In genomic region chr1:36579974-36580383, GRCm38 (mm10) we compare ENCODE assay signal across 8 mouse cellular contexts. TPM values are rescaled to one million over a fixed set of nuclear protein-coding genes. Genes with fewer than 3 reads are reported as not detected.
A peak's percentile ranks its signal among the peaks of the same experiment; 100 is the strongest.
DNase-seq lines count a peak whose midpoint lies in the region; ATAC-seq and TF ChIP-seq lines count a peak whose summit lies in the region.

No protein-coding gene starts in this region.

- H3K36me3 ChIP-seq in intestine, postnatal 0 days (ENCODE audit: control insufficient read depth, insufficient read depth) = no peaks in the 10 kb centered on the region
- H3K36me3 ChIP-seq in stomach, embryonic 14.5 days (ENCODE audit: control insufficient read depth, insufficient read depth, low read length) = no peaks in the 10 kb centered on the region

- H3K4me3 ChIP-seq in intestine, postnatal 0 days (ENCODE audit: low read depth, low read length) = no peak overlapping the region
- H3K4me3 ChIP-seq in stomach, embryonic 14.5 days (ENCODE audit: low read depth, low read length) = no peak overlapping the region

- H3K9ac ChIP-seq in intestine, postnatal 0 days (ENCODE audit: low read depth, low read length) = no peak overlapping the region
- no peak overlapping the region; the same call in 1 of the 2 replicates for H3K9ac ChIP-seq in stomach, embryonic 14.5 days (replicated peaks; ENCODE audit: low read depth, low read length)

- ATAC-seq in erythroblast, adult 5-6 weeks (replicated peaks; ENCODE audit: low FRiP score, poor library complexity, severe bottlenecking) = 0 out of 2 replicates have a peak, but pooled peaks have one; percentile 8
- ATAC-seq in intestine, postnatal 0 days = peak; percentile 62
- ATAC-seq in stomach, embryonic 14.5 days (ENCODE audit: insufficient number of reproducible peaks, insufficient read depth, low FRiP score, low read depth) = peak; percentile 73

- peaks cover 28% of the 10 kb centered on the region for H3K4me1 ChIP-seq in intestine, postnatal 0 days (replicated peaks; ENCODE audit: control insufficient read depth, insufficient read depth, low read length)
- peaks cover 32% of the 10 kb centered on the region for H3K4me1 ChIP-seq in stomach, embryonic 14.5 days (ENCODE audit: control insufficient read depth, insufficient read depth, low read length)

- H3K9me3 ChIP-seq in intestine, postnatal 0 days (ENCODE audit: control insufficient read depth) = no peaks in the 10 kb centered on the region
- H3K9me3 ChIP-seq in stomach, embryonic 14.5 days (ENCODE audit: control insufficient read depth, low read depth, low read length) = no peaks in the 10 kb centered on the region

- intact Hi-C loops in left cerebral cortex, postnatal 25 days (cut with DNase I) = no loop called here

- peak overlapping the region; percentile 31 for H3K27ac ChIP-seq in intestine, postnatal 0 days (ENCODE audit: low read depth, low read length)
- H3K27ac ChIP-seq in stomach, embryonic 14.5 days (ENCODE audit: low read length) = peak overlapping the region; percentile 94

- 28% methylated on average over 6 of the region's 6 CpGs for WGBS in intestine, postnatal 0 days
- WGBS in stomach, embryonic 14.5 days = 22% methylated on average over 6 of the region's 6 CpGs

- peak; percentile 20 to 26 for DNase-seq in layer of hippocampus, postnatal 10 days (ENCODE audit: low spot score in 2 of 2)
- no peak for DNase-seq in layer of hippocampus, adult 8-10 months (ENCODE audit: low spot score in 2 of 2)
- no peak for DNase-seq in embryo, embryonic 10 days (ENCODE audit: low spot score)
- no peak for DNase-seq in lung, postnatal 25 days (ENCODE audit: low spot score)
- DNase-seq in left cerebral cortex, postnatal 25 days (ENCODE audit: low spot score in 2 of 2) = no peak

- TF ChIP-seq CTCF in intestine, postnatal 0 days (IDR thresholded peaks at IDR 0.05; ENCODE audit: low read depth) = no peak

- peak overlapping the region; percentile 58 for H3K4me2 ChIP-seq in intestine, postnatal 0 days (replicated peaks; ENCODE audit: low read depth)
- peak overlapping the region; percentile 37 for H3K4me2 ChIP-seq in stomach, embryonic 14.5 days (replicated peaks; ENCODE audit: low read depth, low read length)

- H3K27me3 ChIP-seq in intestine, postnatal 0 days (replicated peaks; ENCODE audit: control insufficient read depth, insufficient read depth, low read length) = no peaks in the 10 kb centered on the region
- H3K27me3 ChIP-seq in stomach, embryonic 14.5 days (ENCODE audit: control insufficient read depth, insufficient read depth, low read length) = no peaks in the 10 kb centered on the region

RNA-seq across cellular contexts. Expression of gene Sema4c, which starts 21.8 kb away (rescaled TPM):
- 10 to 100 TPM; 21.6 to 24.6 TPM for total RNA-seq in layer of hippocampus, postnatal 10 days (2021)
- total RNA-seq in layer of hippocampus, adult 8-10 months (2022) = 10 to 100 TPM; 13.8 to 18.3 (median 15.1) TPM
- total RNA-seq in erythroblast, adult 5-6 weeks (2015; ENCODE audit: low replicate concordance) = not detected in 2 replicates
- total RNA-seq in erythroblast, adult 5-6 weeks (2017; ENCODE audit: low replicate concordance) = 0.56 and 0.60 TPM in 2 replicates
- 3.5 and 3.9 TPM in 2 replicates for polyA plus RNA-seq in intestine, postnatal 0 days (2015; fragmentation: Nextera tagmentation; extraction: Ambion mirVana)
- polyA plus RNA-seq in stomach, embryonic 14.5 days (2014; fragmentation: Nextera tagmentation; extraction: Ambion mirVana) = 4.2 and 4.3 TPM in 2 replicates
- 10 to 100 TPM; 16.0 to 16.9 TPM for total RNA-seq in left cerebral cortex, postnatal 25 days (2021)

RNA-seq across cellular contexts. Expression of gene Ankrd39, which starts 32.7 kb away (rescaled TPM):
- total RNA-seq in layer of hippocampus, postnatal 10 days (2021) = 10 to 100 TPM; 10.9 to 15.9 TPM
- total RNA-seq in layer of hippocampus, adult 8-10 months (2022) = 10 to 100 TPM; 10.3 to 18.2 (median 13.2) TPM
- total RNA-seq in erythroblast, adult 5-6 weeks (2015; ENCODE audit: low replicate concordance) = 0.42 TPM in 1 of 2 replicates, not detected in the other
- 0.56 and 1.2 TPM in 2 replicates for total RNA-seq in erythroblast, adult 5-6 weeks (2017; ENCODE audit: low replicate concordance)
- polyA plus RNA-seq in intestine, postnatal 0 days (2015; fragmentation: Nextera tagmentation; extraction: Ambion mirVana) = 15.0 and 18.5 TPM in 2 replicates
- polyA plus RNA-seq in stomach, embryonic 14.5 days (2014; fragmentation: Nextera tagmentation; extraction: Ambion mirVana) = 26.2 and 30.4 TPM in 2 replicates
- 10 to 100 TPM; 11.1 to 13.0 TPM for total RNA-seq in left cerebral cortex, postnatal 25 days (2021)

RNA-seq across cellular contexts. Expression of gene Gm42417, which starts 40.8 kb away (rescaled TPM):
- total RNA-seq in layer of hippocampus, postnatal 10 days (2021) = under 1 TPM in 1 of 2 experiments, not detected in 1; 0.18 TPM
- total RNA-seq in layer of hippocampus, adult 8-10 months (2022) = under 1 TPM in 1 of 4 experiments, not detected in 3; 0.38 TPM
- total RNA-seq in erythroblast, adult 5-6 weeks (2015; ENCODE audit: low replicate concordance) = not detected in 2 replicates
- not detected in 2 replicates for total RNA-seq in erythroblast, adult 5-6 weeks (2017; ENCODE audit: low replicate concordance)
- 0.22 TPM in 1 of 2 replicates, not detected in the other for polyA plus RNA-seq in intestine, postnatal 0 days (2015; fragmentation: Nextera tagmentation; extraction: Ambion mirVana)
- 0.39 TPM in 1 of 2 replicates, not detected in the other for polyA plus RNA-seq in stomach, embryonic 14.5 days (2014; fragmentation: Nextera tagmentation; extraction: Ambion mirVana)
- not detected for total RNA-seq in left cerebral cortex, postnatal 25 days (2021)

RNA-seq across cellular contexts. Expression of gene Ankrd23, which starts 43.3 kb away (rescaled TPM):
- total RNA-seq in layer of hippocampus, postnatal 10 days (2021) = 1 to 10 TPM; 4.9 to 5.0 TPM
- total RNA-seq in layer of hippocampus, adult 8-10 months (2022) = 1 to 10 TPM; 3.7 to 7.7 (median 5.0) TPM
- 3.3 TPM in 1 of 2 replicates, not detected in the other for total RNA-seq in erythroblast, adult 5-6 weeks (2015; ENCODE audit: low replicate concordance)
- total RNA-seq in erythroblast, adult 5-6 weeks (2017; ENCODE audit: low replicate concordance) = 1.0 and 1.4 TPM in 2 replicates
- 2.1 and 3.8 TPM in 2 replicates for polyA plus RNA-seq in intestine, postnatal 0 days (2015; fragmentation: Nextera tagmentation; extraction: Ambion mirVana)
- polyA plus RNA-seq in stomach, embryonic 14.5 days (2014; fragmentation: Nextera tagmentation; extraction: Ambion mirVana) = 16.8 and 19.4 TPM in 2 replicates
- total RNA-seq in left cerebral cortex, postnatal 25 days (2021) = 1 to 10 TPM; 6.1 to 6.3 TPM

Comparison
In these comparisons a context has a peak if more than half of its experiments do, and no peak if none do; other contexts are left out.
1. DNase-seq: peak in layer of hippocampus, postnatal 10 days (2 of 2); none in layer of hippocampus, adult 8-10 months (0 of 2), embryo, embryonic 10 days (single experiment), lung, postnatal 25 days (single experiment) and left cerebral cortex, postnatal 25 days (0 of 2).
2. ATAC-seq: peak in every context shown above with its lines; median percentile 73 in stomach, embryonic 14.5 days; 62 in intestine, postnatal 0 days; 8 in erythroblast, adult 5-6 weeks.
3. RNA of gene Sema4c, which starts 21.8 kb away (total RNA-seq): 21.6 to 24.6 TPM in layer of hippocampus, postnatal 10 days, 16.0 to 16.9 TPM in left cerebral cortex, postnatal 25 days and 13.8 to 18.3 TPM in layer of hippocampus, adult 8-10 months; 0.56 to 0.60 TPM in erythroblast, adult 5-6 weeks; every median in the first group is over 4 times any median in the second.
4. RNA of gene Ankrd39, which starts 32.7 kb away (total RNA-seq): 10.9 to 15.9 TPM in layer of hippocampus, postnatal 10 days, 10.3 to 18.2 TPM in layer of hippocampus, adult 8-10 months and 11.1 to 13.0 TPM in left cerebral cortex, postnatal 25 days; 0.42 to 1.2 TPM in erythroblast, adult 5-6 weeks; every median in the first group is over 4 times any median in the second.